Mouse (Mus musculus): Measurements from ENCODE around the gene Guk1.

Guk1 gene

GRCm38 (mm10) chr11:59192059-59192386 is at the start of gene Guk1:
TSS of gene Guk1 (minus strand) at chr11:59192212.
- no peak for DNase-seq (ENCODE audit: low read depth, low spot score)

DNA sequence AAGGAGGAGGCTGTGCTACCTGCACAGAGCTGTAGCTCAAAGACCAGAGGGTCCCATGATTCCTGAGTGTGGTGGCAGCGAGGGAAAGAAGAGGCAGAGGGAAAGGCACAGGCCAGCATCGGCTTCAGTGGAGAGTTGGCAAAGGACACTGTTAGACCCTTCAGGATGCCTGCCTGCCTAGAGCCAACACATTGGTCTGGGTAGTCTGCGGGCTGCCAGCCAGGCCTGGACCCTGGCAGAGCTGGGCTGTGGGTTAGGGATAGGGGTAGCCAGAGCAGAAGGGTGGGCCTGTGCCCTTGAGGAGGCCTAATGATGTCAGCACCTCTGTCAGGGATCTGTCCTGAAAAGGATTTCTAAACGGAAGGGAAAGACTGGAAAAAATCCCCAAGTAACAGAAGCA is 47.8 kb upstream of the Guk1 start:
- DNase-seq (ENCODE audit: low read depth, low spot score), result no peak

DNA sequence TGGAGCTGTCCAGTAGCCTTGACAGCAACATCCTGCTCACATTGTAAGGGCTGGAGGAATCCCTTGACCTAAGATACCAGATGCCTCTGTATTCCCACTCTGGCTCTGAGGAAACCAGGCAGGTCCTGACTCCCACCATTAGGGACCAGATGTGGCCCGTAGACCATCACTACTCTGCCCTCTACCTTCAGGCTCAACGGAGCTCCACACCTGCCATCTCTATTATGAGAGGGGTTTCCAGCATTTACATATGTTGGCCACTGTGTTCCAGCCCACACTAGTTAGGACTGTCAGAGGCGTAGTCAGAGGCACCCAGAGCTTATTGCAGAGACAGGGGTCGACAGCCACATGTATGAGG is 47.4 kb upstream of the Guk1 start:
- no peak for DNase-seq (ENCODE audit: low read depth, low spot score)

- DNase-seq (ENCODE audit: low read depth, low spot score), result peak; percentile 33
Measured at GRCm38 (mm10) chr11:59238525-59239427, 46.8 kb upstream of the Guk1 start.

- DNase-seq (ENCODE audit: low read depth, low spot score), result no peak
Measured at GRCm38 (mm10) chr11:59232797-59233196, 40.8 kb upstream of the Guk1 start.

DNA sequence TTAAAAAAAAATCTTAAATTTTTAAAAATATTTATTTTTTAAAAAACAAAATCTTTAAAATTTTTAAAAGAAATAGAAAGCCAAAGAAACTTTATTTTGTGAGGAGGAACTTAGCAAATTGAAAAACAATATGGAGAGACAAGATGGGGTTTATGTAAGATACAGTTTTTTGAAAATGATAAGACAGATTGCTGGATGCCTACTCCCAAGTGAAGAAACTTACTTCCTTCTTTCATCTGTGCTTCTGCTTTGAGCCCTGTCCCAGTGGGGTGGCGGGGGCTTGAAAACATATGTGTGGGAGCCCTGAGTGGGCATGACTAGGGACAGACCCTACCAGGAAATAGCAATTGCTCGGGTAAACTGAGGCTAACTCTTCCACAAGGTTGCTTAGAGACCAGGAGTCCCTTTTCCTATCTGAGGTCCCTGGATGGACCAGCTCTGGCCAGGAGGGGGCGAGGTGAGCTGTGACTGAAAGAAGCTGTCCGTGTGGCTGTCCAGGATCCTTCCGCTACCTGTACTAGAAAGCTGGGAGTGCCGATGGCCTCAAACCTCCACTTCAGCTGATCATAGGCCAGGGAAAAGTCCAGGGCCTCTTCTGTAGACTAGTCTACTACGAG is 38.2 kb upstream of the Guk1 start:
- DNase-seq (ENCODE audit: low read depth, low spot score), result peak; percentile 62

DNA sequence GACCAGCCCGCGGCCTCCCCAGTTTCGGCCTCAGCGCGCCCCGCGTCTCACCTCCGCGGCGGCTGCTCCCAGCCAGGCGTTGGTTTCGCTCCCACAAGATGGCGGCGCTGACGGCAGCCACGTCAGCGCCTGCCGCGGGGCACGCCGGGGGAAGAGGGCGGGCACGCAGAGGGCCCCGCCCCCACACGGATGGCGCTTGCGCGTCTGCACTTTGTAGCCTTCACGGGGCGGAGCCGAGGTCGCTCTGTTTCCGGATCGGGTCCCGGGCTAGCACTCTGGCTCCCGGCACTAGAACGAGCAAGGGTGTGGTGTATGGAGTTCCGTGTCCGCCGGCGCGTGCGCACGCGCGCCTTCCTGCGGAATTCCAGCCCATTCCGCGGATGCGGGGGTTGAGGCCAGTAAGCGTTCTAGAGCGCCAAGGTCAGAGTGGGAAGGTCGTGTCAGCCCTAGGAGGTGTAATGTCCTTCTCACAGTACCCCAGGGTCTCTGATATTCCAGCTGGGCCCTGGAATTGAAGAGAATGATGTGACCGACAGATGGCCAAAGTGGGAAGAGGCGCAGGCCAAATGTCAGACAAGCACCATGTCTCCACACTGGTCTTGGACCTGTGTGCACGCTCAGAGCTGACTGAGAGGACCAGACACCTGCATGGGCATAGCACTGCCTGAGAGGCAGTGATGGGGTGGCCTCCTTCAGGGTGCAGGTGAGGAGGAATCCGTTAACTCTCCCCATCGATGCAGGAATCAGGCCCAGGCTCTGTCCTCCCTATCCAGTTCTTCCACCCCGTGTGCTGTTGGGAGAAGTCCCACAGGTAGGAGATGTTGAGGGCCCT is 36.3 kb upstream of the Guk1 start, which contains the start of gene Arf1:
Arf1 (minus strand) TSS at position 149 of the 832 bp plus-strand sequence.
- DNase-seq (ENCODE audit: low read depth, low spot score), result peak; percentile 97

- no peak for DNase-seq (ENCODE audit: low read depth, low spot score)
Measured at GRCm38 (mm10) chr11:59227604-59228121, 35.7 kb upstream of the Guk1 start.

DNA sequence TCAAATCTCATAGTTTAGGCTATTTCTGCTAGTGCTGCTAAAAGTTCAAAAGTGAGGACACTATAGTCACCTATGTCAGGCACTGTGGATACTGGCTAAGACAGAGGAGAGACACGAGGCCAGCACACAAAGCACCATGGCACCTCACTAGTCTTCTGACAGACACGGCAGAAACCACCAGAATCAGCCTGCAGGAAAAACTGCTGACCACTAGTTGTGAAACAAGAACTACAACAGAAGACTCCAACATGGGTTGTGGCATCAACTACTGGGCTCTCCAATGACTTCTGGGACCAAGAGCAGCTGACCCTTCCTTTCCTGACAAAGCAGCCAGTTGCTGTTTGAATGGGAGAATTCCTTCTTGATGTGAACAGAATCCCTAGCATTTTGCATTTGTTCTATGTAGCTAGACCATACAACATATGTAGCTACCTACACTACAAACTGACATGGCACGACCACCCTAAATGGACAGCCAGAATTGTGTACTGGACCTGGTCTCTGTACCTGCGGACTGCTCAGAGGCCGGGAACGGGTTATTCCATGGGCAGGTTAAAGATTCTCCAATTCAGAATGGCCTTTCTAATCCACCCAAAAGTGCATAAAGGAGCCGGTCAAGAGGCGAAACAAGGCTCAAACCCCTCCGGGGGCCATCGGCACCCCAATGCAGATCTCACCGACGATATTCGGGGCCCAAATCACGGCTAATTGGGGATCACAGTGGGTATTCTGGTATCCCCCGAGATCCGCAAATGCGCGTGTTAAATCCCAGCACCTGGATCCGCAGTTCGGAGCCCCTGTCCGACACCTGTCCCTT is 35.0 kb upstream of the Guk1 start:
- DNase-seq (ENCODE audit: low read depth, low spot score), result peak; percentile 34

DNA sequence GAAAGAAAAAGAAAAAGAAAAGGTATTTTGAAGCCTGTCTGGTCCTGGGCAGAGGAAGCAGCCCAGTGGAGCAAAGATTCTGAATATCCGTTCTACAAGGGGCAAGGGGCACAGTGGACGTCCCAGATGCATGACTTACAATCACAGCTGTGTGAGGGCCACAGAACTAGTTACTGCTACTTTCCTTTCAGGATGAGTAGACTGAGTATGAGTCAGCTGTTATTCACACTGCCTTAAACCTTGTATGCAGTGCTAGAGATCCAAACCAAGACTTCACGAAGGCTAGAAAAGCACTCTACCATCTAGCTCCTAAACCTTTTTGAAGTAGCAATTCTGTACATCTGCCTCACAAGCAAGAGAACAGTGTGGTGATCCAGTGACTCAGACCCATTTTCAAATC is 34.2 kb upstream of the Guk1 start:
- peak; percentile 53 for DNase-seq (ENCODE audit: low read depth, low spot score)

DNA sequence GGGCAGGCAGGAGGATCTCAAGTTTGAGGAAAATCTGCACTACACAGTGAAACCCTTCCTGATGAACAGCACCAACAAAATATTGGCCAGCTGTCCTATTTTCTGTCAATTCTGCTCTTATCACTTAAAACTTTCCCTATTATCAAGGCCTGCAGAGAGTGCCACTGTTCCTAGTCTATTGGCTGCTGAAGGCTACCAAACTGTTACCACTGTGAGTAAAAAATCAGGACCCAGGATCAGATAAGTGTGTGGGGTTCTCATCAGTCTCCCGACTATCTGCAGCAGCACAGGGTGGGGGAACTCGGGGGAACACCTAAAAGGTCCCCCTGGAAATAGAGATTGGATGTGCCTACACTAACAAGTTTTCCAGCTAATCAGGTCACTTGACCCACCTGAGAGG is 33.2 kb upstream of the Guk1 start:
- DNase-seq (ENCODE audit: low read depth, low spot score), result no peak

DNA sequence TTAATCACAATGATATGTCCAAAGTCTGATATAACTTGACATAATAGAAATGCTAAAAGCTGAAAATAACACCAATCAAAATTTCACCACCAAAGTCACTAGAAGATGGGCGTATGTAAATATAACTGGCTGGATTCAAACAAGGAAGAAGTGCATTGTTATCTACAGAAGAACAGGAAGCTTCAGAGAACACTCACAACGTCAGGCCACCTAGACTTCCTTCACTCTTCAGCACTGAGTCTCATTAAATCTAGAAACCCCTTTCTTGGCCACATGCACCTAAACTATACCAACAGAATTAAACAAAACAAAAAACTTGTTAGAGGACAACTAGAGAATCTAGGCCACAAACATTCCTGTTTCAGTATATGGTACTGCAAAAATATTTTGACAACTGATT is 32.5 kb upstream of the Guk1 start:
- DNase-seq (ENCODE audit: low read depth, low spot score), result peak; percentile 37

- no peak for DNase-seq (ENCODE audit: low read depth, low spot score)
Measured at GRCm38 (mm10) chr11:59224025-59224424, 32.0 kb upstream of the Guk1 start.

DNA sequence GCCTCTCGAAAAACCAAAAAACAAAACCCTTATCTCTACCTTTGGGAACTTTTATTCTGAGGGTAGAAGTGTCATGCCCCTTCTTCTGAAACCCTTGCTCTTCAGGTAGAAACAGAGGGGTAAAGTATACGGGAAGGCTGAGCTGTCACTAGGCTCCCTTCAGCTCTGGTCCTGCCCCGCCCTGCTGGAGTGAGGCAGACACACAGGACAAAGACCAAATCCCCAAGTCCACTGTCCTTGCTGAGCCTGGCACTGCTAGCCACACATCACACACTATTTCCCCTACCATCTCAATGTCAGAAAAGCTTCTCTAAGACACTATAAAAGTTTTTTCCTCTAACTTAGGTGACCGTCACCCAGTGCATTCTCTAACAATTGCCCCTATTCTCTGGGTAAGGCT is 30.3 kb upstream of the Guk1 start:
- DNase-seq (ENCODE audit: low read depth, low spot score), result no peak

GRCm38 (mm10) chr11:59221604-59222003 is 29.6 kb upstream of the Guk1 start:
- DNase-seq (ENCODE audit: low read depth, low spot score), result no peak

DNA sequence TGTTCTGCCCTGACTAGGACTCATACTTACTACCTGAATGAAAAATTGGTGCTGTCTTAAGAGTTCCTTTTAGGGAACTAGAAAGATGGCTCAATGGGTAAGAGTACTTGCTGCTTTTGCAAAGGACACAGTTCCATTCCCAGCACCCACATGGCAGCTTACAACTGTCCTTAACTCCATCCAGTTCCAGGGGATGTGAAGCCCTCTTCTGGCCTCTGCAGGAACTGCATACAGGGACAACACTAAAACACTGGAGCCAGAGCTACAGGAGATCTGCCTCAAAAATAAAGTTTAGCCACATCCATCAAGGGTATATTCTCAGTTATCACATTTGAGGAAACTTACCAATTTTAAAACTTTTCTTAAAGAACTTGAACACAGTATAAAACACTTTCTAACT is 27.1 kb upstream of the Guk1 start:
- DNase-seq (ENCODE audit: low read depth, low spot score), result peak; percentile 60

DNA sequence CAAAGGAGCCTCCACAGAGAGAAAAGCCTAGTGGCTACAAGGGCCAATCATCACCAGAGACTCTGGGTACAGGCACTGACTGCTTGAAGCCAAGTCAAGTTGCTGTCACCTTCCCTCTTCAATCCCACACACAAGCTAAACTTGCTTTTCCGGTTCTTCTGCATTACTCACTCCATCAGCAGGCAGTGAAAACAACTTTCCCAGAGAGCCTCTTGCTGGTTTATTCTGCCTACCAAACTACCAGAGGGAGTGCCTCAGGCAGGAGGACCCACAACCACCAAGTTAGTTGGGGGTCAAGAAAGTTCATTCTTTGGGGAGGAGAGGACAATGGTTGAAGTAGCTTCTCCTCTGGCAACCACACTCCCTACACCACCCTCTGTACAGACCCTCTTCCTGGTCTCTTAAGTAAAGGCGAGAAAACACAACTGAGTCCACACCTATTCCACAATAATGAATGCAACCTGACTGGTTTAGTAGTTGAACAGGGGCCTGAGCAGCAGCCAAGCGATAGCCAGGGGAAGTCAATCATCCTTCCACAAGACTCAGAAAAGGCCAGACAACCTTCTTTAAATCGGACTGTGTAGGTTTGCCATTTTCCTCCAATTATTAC is 26.5 kb upstream of the Guk1 start:
- no peak for DNase-seq (ENCODE audit: low read depth, low spot score)

GRCm38 (mm10) chr11:59216955-59217354 is 24.9 kb upstream of the Guk1 start:
- no peak for DNase-seq (ENCODE audit: low read depth, low spot score)

DNA sequence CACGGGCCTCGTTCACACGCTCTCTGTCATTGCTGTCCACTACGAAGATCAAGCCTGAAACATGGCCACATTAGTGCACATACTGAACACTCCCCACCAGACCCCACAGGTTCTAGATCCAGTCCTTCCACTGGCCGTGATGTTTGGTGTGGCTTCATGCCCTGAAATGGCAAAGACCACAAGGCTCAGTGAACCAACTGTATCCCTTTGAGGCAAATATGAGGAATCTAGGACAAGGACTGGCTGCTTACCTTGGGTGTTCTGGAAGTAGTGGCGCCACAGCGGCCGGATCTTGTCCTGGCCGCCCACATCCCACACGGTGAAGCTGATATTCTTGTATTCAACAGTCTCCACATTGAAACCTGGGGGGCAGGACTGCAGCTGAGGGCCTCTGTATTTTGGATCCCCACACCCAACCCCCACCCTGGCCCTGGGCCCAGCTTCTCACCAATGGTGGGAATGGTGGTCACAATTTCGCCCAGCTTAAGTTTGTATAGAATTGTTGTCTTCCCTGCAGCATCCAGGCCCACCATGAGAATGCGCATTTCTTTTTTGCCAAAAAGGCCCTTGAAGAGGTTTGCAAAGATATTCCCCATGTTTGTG is 21.0 kb upstream of the Guk1 start:
- DNase-seq (ENCODE audit: low read depth, low spot score), result no peak

GRCm38 (mm10) chr11:59212320-59212719 is 20.3 kb upstream of the Guk1 start:
- peak; percentile 86 for DNase-seq (ENCODE audit: low read depth, low spot score)

Data from CD4-positive helper T cell, adult 2 months (primary cell).